Mouse (Mus musculus): ENCODE results near the gene Nras. TPM values are rescaled to one million over a fixed set of nuclear protein-coding genes. Genes with fewer than 3 reads are reported as not detected.
A peak's percentile ranks its signal among the peaks of the same experiment; 100 is the strongest.

The Nras gene
- polyA plus RNA-seq, 1 experiment from 2014 or later, result 102 TPM

DNA sequence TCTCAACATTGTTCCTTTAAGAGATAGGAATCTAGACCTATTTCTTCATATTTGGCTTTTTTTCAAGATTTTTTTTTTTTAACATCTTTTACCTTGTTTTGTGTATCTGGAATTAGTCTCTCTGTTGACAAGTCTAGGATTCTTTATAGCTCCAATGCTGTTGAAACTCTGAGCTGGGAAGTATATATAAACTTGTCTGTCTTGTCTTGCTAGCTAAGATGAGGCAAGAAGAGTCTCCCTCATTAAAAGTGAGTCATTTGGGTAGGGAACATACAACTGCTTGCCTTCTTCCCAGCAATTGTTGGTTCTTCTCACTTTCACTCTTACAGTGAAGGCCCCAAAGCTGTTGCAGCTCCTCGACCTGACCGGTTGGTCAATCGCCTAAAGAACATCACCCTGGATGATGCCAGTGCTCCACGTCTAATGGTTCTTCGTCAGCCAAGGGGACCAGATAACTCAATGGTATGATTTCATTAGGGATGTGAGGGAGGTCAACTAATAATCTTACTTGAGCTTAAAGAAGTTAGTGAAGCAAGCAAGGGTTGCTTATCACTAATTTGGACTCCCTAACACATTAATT, 2.0 kb upstream of the Nras start:
- no peak for DNase-seq (ENCODE audit: low spot score)
- WGBS, result 87% methylated on average over 5 of the region's 5 CpGs
- H3K4me1 ChIP-seq (replicated peaks; ENCODE audit: control insufficient read depth, insufficient read depth, low read length), result no peaks in the 10 kb centered on the region; the same call in 1 of the 2 replicates
- no peak for ATAC-seq (replicated peaks; ENCODE audit: low FRiP score)
- no peak overlapping the region for H3K9ac ChIP-seq (ENCODE audit: low read depth, low read length)
- H3K4me2 ChIP-seq, result no peak overlapping the region
- no peaks in the 10 kb centered on the region for H3K27me3 ChIP-seq (replicated peaks; ENCODE audit: control insufficient read depth, insufficient read depth, low read length)
- H3K4me3 ChIP-seq (ENCODE audit: low read depth, low read length), result no peak overlapping the region
- H3K27ac ChIP-seq (ENCODE audit: low read depth, low read length), result no peak overlapping the region
- H3K36me3 ChIP-seq (ENCODE audit: control insufficient read depth, insufficient read depth, low read length), result peaks cover 17% of the 10 kb centered on the region
- no peaks in the 10 kb centered on the region for H3K9me3 ChIP-seq (ENCODE audit: control insufficient read depth, low read length)

DNA sequence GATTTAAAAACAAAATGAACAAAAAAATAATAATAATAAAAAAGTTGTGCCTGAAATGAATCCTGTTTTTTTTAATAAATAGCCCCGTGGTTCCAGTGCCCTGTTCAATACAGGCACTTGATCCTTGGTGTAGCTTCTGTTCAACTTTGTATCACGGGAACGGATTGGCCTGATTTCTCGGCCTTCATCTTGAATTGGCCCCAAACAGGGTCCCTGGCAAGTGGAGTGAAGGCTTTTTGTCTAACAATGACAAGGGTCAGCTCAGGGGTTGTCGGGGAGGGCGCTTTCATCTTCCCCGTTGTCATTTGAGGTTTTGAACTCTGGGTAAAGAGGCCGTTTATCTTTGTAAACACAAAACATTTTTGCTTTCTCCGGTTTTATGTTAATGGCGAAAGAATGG, 333 bp upstream of the Nras start:
- WGBS, result 6% methylated on average over 10 of the region's 10 CpGs
- peak overlapping the region; percentile 65 for H3K4me2 ChIP-seq
- no peaks in the 10 kb centered on the region for H3K27me3 ChIP-seq (replicated peaks; ENCODE audit: control insufficient read depth, insufficient read depth, low read length)
- no peaks in the 10 kb centered on the region; the same call in 1 of the 2 replicates for H3K4me1 ChIP-seq (replicated peaks; ENCODE audit: control insufficient read depth, insufficient read depth, low read length)
- H3K9me3 ChIP-seq (ENCODE audit: control insufficient read depth, low read length), result no peaks in the 10 kb centered on the region
- DNase-seq (ENCODE audit: low spot score) (no peak), ATAC-seq (replicated peaks; ENCODE audit: low FRiP score) (peak; percentile 59)
- peak overlapping the region; percentile 74 for H3K4me3 ChIP-seq (ENCODE audit: low read depth, low read length)
- no peak overlapping the region; the same call in 1 of the 2 replicates for H3K9ac ChIP-seq (ENCODE audit: low read depth, low read length)
- peak overlapping the region; percentile 44; the same call in 1 of the 2 replicates for H3K27ac ChIP-seq (ENCODE audit: low read depth, low read length)
- H3K36me3 ChIP-seq (ENCODE audit: control insufficient read depth, insufficient read depth, low read length), result peaks cover 16% of the 10 kb centered on the region

DNA sequence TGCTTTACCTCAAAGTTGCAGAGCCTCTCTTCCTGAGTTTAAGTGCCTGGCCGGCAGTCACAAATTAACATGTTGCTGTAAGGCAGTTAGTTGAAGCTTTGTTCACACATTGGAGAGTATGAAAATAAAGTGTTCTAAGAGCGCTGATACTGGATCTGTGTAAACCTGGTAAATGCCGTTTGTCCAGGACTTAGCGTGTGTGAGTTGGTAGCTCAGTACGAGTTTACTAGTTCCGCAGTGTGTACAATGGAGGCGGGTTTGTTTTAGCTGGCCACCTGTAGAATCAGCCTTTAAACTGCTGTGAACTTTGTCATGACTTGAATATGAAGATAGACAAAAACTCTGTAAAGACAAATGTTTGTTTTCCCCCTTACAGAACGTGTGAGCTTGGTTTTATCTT, 8.8 kb downstream of the Nras start:
- peak; percentile 20 for DNase-seq (ENCODE audit: low spot score)
- 92% methylated on average over 8 of the region's 8 CpGs for WGBS
- Histone ChIP-seq H3K36me3 (ENCODE audit: control insufficient read depth, insufficient read depth, low read length) (peaks cover 43% of the 10 kb centered on the region), H3K9ac (ENCODE audit: low read depth, low read length) (no peak overlapping the region), H3K4me2 (no peak overlapping the region), H3K9me3 (ENCODE audit: control insufficient read depth, low read length) (no peaks in the 10 kb centered on the region), H3K4me1 (replicated peaks; ENCODE audit: control insufficient read depth, insufficient read depth, low read length) (no peaks in the 10 kb centered on the region), H3K27me3 (replicated peaks; ENCODE audit: control insufficient read depth, insufficient read depth, low read length) (no peaks in the 10 kb centered on the region), H3K27ac (ENCODE audit: low read depth, low read length) (no peak overlapping the region), H3K4me3 (ENCODE audit: low read depth, low read length) (no peak overlapping the region)
- ATAC-seq (replicated peaks; ENCODE audit: low FRiP score), result no peak

DNA sequence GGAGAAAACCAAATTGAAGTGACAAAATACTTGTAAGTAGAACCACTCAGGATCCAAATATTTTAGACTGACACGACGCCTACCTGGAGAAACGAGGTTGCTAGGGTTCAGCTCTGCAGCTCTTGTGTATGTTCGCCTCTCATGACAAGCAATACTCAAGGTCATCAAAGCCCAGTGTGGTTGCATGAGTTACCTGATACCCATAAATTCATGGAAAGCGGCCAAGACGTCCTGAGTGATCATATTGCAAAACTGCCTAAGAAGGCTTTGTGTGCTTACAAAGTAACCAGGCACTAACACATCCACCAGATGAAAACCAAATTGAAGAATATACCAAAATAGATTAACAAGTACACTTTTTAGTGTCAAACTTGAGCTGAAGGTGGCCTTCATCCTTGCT, 10.9 kb downstream of the Nras start:
- Histone ChIP-seq H3K4me3 (ENCODE audit: low read depth, low read length) (no peak overlapping the region), H3K4me1 (replicated peaks; ENCODE audit: control insufficient read depth, insufficient read depth, low read length) (no peaks in the 10 kb centered on the region), H3K9ac (ENCODE audit: low read depth, low read length) (no peak overlapping the region), H3K4me2 (no peak overlapping the region), H3K27ac (ENCODE audit: low read depth, low read length) (no peak overlapping the region), H3K9me3 (ENCODE audit: control insufficient read depth, low read length) (no peaks in the 10 kb centered on the region), H3K36me3 (ENCODE audit: control insufficient read depth, insufficient read depth, low read length) (peaks cover 28% of the 10 kb centered on the region), H3K27me3 (replicated peaks; ENCODE audit: control insufficient read depth, insufficient read depth, low read length) (no peaks in the 10 kb centered on the region)
- DNase-seq (ENCODE audit: low spot score) (no peak), ATAC-seq (replicated peaks; ENCODE audit: low FRiP score) (no peak)
- WGBS, result 94% methylated on average over 6 of the region's 6 CpGs

DNA sequence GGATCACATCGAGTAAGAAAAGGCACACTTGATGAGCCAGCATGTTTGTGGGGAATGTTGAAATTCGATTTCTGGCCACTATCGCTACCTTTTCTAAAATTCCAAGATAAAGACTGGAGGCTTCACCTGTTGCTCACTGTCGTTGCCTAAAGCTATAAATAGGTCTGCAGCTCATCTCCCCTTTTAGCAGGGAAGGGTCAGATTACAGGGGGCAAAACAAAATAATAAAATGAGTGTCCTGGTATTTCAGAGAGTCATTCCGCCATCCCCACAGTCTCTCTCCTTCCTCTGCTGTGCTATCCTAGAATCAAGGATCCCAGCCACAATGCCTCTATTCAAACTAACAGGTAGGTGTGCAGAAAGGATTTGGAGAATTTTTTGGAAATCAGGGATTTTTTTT, 15.7 kb downstream of the Nras start, which contains the start of gene Ampd1:
Gene Ampd1, plus strand, starts transcription at position 244 of the 400 bp plus-strand sequence.
- no peak within 1 kb of the TSS for H3K4me3 ChIP-seq (ENCODE audit: low read depth, low read length)
- no peak within 1 kb of the TSS for H3K27ac ChIP-seq (ENCODE audit: low read depth, low read length)
- no peaks in the 10 kb centered on the region for H3K4me1 ChIP-seq (replicated peaks; ENCODE audit: control insufficient read depth, insufficient read depth, low read length)
- H3K4me2 ChIP-seq, result no peak within 1 kb of the TSS
- 70% methylated on average over 5 of the region's 5 CpGs for WGBS
- no peak for ATAC-seq (replicated peaks; ENCODE audit: low FRiP score)
- H3K36me3 ChIP-seq (ENCODE audit: control insufficient read depth, insufficient read depth, low read length), result peaks cover 2% of the 10 kb centered on the region; the same call in 1 of the 2 replicates
- H3K9me3 ChIP-seq (ENCODE audit: control insufficient read depth, low read length), result no peaks in the 10 kb centered on the region
- no peaks in the 10 kb centered on the region for H3K27me3 ChIP-seq (replicated peaks; ENCODE audit: control insufficient read depth, insufficient read depth, low read length)
- no peak for DNase-seq (ENCODE audit: low spot score)
- H3K9ac ChIP-seq (ENCODE audit: low read depth, low read length), result no peak within 1 kb of the TSS

DNA sequence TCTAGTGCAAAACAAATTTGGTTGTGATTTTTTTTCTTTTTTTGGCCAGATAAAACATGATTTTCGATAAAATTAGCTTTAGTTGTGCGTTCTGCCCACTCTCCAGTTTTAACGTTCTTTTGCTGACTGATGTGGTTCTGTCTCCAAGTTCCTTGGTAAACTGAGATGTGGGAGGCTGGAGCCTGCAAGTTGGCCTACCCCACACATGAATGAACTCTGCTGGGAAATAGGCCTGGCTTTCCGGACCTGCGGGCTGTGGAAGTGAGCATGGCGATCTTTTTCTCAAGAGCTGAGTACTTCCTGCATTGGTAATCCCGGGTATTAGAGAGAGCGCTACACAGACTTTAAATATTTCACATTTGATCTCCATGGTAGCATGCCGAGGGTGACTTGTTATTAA, 17.8 kb downstream of the Nras start:
- no peaks in the 10 kb centered on the region for H3K36me3 ChIP-seq (ENCODE audit: control insufficient read depth, insufficient read depth, low read length)
- no peak for ATAC-seq (replicated peaks; ENCODE audit: low FRiP score)
- WGBS, result 81% methylated on average over 9 of the region's 9 CpGs

DNA sequence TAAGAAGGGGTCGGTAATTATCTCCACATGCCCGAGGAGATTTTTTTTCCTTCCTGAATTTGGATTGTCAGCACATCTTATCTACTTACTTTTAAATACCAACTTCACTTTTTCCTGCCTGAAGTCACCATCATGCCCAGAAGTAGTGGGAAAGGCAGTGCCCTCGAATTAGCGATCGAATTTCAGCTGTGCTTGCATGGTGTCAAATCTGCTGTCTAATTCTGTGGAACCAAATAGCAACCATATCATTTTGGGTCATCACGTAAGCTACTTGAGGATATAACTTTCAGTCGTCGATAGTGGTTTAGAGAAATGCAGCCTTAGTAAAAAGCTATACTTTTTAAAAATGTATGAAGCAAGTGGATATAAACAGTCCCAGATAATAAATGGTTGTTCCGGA, 18.4 kb downstream of the Nras start:
- WGBS, result 84% methylated on average over 9 of the region's 9 CpGs

More for the DNA sequence above, 17.8 kb downstream of the Nras start:
- Histone ChIP-seq H3K4me2 (no peak overlapping the region), H3K27me3 (replicated peaks; ENCODE audit: control insufficient read depth, insufficient read depth, low read length) (no peaks in the 10 kb centered on the region), H3K9ac (ENCODE audit: low read depth, low read length) (no peak overlapping the region), H3K27ac (ENCODE audit: low read depth, low read length) (no peak overlapping the region), H3K9me3 (ENCODE audit: control insufficient read depth, low read length) (no peaks in the 10 kb centered on the region), H3K4me3 (ENCODE audit: low read depth, low read length) (no peak overlapping the region), H3K4me1 (replicated peaks; ENCODE audit: control insufficient read depth, insufficient read depth, low read length) (no peaks in the 10 kb centered on the region)
- DNase-seq (ENCODE audit: low spot score), result no peak

DNA sequence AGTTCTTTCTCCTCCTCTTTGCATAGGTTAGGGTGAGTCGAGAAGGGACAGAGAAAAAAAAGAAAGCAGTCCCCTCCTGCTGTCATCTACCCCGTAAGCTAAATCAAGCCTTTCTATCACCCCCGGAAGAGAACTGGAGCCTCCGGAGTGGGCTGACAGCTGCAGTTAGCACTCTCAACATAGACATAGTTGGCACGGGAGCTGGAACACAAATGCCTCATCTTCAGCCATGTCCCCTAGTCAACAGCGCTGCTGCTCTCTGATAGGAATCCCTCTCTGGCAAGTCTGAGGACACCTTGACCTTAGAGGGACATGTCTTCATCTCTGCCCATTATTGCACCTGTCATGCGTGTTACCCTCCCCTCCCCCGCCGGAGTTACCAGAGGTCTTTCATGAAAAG, 21.2 kb downstream of the Nras start:
- Histone ChIP-seq H3K36me3 (ENCODE audit: control insufficient read depth, insufficient read depth, low read length) (no peaks in the 10 kb centered on the region), H3K4me1 (replicated peaks; ENCODE audit: control insufficient read depth, insufficient read depth, low read length) (no peaks in the 10 kb centered on the region), H3K27me3 (replicated peaks; ENCODE audit: control insufficient read depth, insufficient read depth, low read length) (no peaks in the 10 kb centered on the region), H3K9me3 (ENCODE audit: control insufficient read depth, low read length) (no peaks in the 10 kb centered on the region), H3K27ac (ENCODE audit: low read depth, low read length) (no peak overlapping the region), H3K4me3 (ENCODE audit: low read depth, low read length) (no peak overlapping the region), H3K4me2 (no peak overlapping the region), H3K9ac (ENCODE audit: low read depth, low read length) (no peak overlapping the region)
- 87% methylated on average over 9 of the region's 9 CpGs for WGBS
- ATAC-seq (replicated peaks; ENCODE audit: low FRiP score), result no peak
- no peak for DNase-seq (ENCODE audit: low spot score)

More for the DNA sequence above, 18.4 kb downstream of the Nras start:
- no peak overlapping the region for H3K27ac ChIP-seq (ENCODE audit: low read depth, low read length)
- H3K4me2 ChIP-seq, result no peak overlapping the region
- DNase-seq (ENCODE audit: low spot score) (no peak), ATAC-seq (replicated peaks; ENCODE audit: low FRiP score) (no peak)
- no peaks in the 10 kb centered on the region for H3K36me3 ChIP-seq (ENCODE audit: control insufficient read depth, insufficient read depth, low read length)
- no peaks in the 10 kb centered on the region for H3K9me3 ChIP-seq (ENCODE audit: control insufficient read depth, low read length)
- no peak overlapping the region for H3K4me3 ChIP-seq (ENCODE audit: low read depth, low read length)
- H3K27me3 ChIP-seq (replicated peaks; ENCODE audit: control insufficient read depth, insufficient read depth, low read length), result no peaks in the 10 kb centered on the region
- H3K9ac ChIP-seq (ENCODE audit: low read depth, low read length), result no peak overlapping the region
- no peaks in the 10 kb centered on the region for H3K4me1 ChIP-seq (replicated peaks; ENCODE audit: control insufficient read depth, insufficient read depth, low read length)

DNA sequence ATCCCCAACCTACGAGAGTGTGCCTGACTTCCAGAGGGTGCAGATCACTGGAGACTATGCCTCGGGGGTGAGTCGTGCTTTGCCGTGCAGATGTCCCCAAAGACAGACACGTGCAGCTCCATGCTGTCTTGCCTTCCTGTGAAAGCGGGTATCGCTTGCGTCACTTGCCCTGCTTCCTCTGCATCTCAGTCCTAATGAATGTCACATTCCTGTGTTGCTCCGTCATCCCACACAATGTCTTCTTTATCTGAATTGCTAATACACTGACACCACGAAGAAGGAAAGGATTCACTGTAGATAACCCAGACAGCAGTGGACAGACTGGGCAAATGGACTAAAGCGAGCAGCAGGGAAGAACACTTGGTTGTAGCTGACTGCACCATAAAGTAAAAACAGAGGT, 23.0 kb downstream of the Nras start:
- DNase-seq (ENCODE audit: low spot score) (no peak), ATAC-seq (replicated peaks; ENCODE audit: low FRiP score) (no peak)
- H3K4me1 ChIP-seq (replicated peaks; ENCODE audit: control insufficient read depth, insufficient read depth, low read length), result no peaks in the 10 kb centered on the region
- no peak overlapping the region for H3K4me2 ChIP-seq
- no peak overlapping the region for H3K27ac ChIP-seq (ENCODE audit: low read depth, low read length)
- WGBS, result 64% methylated on average over 11 of the region's 11 CpGs
- H3K4me3 ChIP-seq (ENCODE audit: low read depth, low read length), result no peak overlapping the region
- no peaks in the 10 kb centered on the region for H3K36me3 ChIP-seq (ENCODE audit: control insufficient read depth, insufficient read depth, low read length)
- no peaks in the 10 kb centered on the region for H3K27me3 ChIP-seq (replicated peaks; ENCODE audit: control insufficient read depth, insufficient read depth, low read length)
- H3K9me3 ChIP-seq (ENCODE audit: control insufficient read depth, low read length), result no peaks in the 10 kb centered on the region
- H3K9ac ChIP-seq (ENCODE audit: low read depth, low read length), result no peak overlapping the region
